Mouse (Mus musculus) c-Kit-negative CD71-positive TER-119-positive erythroid progenitor cells, embryonic 14.5 days (primary cell): ENCODE measurements around the gene Gstm6.
"Not testable (repeated sequence)": the region's sequence is repeated elsewhere in the genome, so short reads cannot be mapped to it uniquely, and the experiment has no call there.

Experiments
- DNase-seq: peaks from one replicate; pipeline ENCODE4 v3.0.0-alpha.2; 2013; ENCODE audit warnings: low read depth, low spot score

Gstm6 gene

DNA sequence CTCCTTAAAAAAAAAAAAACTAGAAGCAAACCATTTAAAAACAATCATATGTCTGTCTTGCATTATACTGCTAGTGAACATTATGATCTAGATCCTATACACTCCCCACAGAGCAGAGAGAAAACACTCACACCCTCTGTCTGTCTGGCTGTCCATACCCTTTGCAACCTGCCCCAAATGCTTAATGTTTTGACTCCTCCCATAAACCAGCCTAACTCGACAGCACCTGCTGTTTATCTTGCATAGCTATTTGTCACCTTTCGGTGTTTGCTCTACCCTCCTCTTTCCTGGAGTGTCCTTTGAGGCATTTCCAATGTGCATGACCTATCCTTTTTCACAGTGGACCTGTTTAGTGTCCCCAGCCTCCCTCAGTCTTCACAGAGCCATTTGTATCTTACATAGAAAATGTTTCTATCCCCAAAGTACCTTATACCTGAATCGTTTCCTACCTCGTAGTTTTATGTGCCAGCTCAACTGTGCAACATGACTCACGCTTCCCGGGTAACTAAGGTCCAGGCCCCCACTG lies 48.3 kb downstream of the Gstm6 start:
- no peak for DNase-seq

- not testable (repeated sequence) for DNase-seq
Observed at GRCm38 (mm10) chr3:107889236-107889635, 54.3 kb downstream of the Gstm6 start.
